Mouse (Mus musculus) right cerebral cortex, postnatal 25 days (tissue): ENCODE data around the gene B3galt4.
"Not testable (repeated sequence)": the region's sequence is repeated elsewhere in the genome, so short reads cannot be mapped to it uniquely, and the experiment has no call there.

ENCODE experiments used
- DNase-seq: peaks from one replicate; pipeline ENCODE4 v3.0.0; 2022

B3galt4 gene

GRCm38 (mm10) chr17:33965846-33966550 lies 14.7 kb upstream of the B3galt4 start:
- DNase-seq: no peak

- no peak for DNase-seq
Observed at GRCm38 (mm10) chr17:33965082-33965845, 14.0 kb upstream of the B3galt4 start.

- no peak for DNase-seq
Observed at GRCm38 (mm10) chr17:33962876-33963275, 11.6 kb upstream of the B3galt4 start.

GRCm38 (mm10) chr17:33959948-33960347 lies 8.7 kb upstream of the B3galt4 start:
- no peak for DNase-seq

- no peak for DNase-seq
Observed at GRCm38 (mm10) chr17:33959135-33959534, 7.8 kb upstream of the B3galt4 start.

GRCm38 (mm10) chr17:33958451-33958850 lies 7.2 kb upstream of the B3galt4 start:
- DNase-seq: no peak

- no peak for DNase-seq
Observed at GRCm38 (mm10) chr17:33957493-33957892, 6.2 kb upstream of the B3galt4 start.

- no peak for DNase-seq
Observed at GRCm38 (mm10) chr17:33956336-33956735, 5.0 kb upstream of the B3galt4 start.

GRCm38 (mm10) chr17:33955555-33956214 lies 4.4 kb upstream of the B3galt4 start, which contains the start of the genes Vps52 and Rps18:
Gene Vps52, plus strand, starts transcription at chr17:33955812.
Gene Rps18, minus strand, starts transcription at chr17:33956001.
- peak; percentile 94 for DNase-seq

- DNase-seq: peak; percentile 38
Observed at GRCm38 (mm10) chr17:33954646-33955554, 3.6 kb upstream of the B3galt4 start.

GRCm38 (mm10) chr17:33953961-33954565 lies 2.8 kb upstream of the B3galt4 start:
- no peak for DNase-seq

- DNase-seq: no peak
Observed at GRCm38 (mm10) chr17:33953310-33953709, 2.0 kb upstream of the B3galt4 start.

- no peak for DNase-seq
Observed at GRCm38 (mm10) chr17:33952879-33953278, 1.6 kb upstream of the B3galt4 start.

- DNase-seq: not testable (repeated sequence)
Observed at GRCm38 (mm10) chr17:33952015-33952414, 727 bp upstream of the B3galt4 start.

GRCm38 (mm10) chr17:33950131-33950625 lies 1.1 kb downstream of the B3galt4 start:
- no peak for DNase-seq

- no peak for DNase-seq
Observed at GRCm38 (mm10) chr17:33948905-33949537, 2.3 kb downstream of the B3galt4 start.

- DNase-seq: no peak
Observed at GRCm38 (mm10) chr17:33948090-33948904, 3.0 kb downstream of the B3galt4 start.

- DNase-seq: no peak
Observed at GRCm38 (mm10) chr17:33947430-33948089, 3.7 kb downstream of the B3galt4 start.

GRCm38 (mm10) chr17:33943454-33943853 lies 7.8 kb downstream of the B3galt4 start:
- no peak for DNase-seq

GRCm38 (mm10) chr17:33941381-33941780 lies 9.9 kb downstream of the B3galt4 start:
- DNase-seq: no peak
